Mouse (Mus musculus): ENCODE measurements at regions not wholly inside any gene's neighbourhood (a gene's known extent, or its start where the extent isn't known, plus 50 kb on each side); places are given as distances from the start of the nearest gene placed in this dataset.

- TF ChIP-seq CTCF (IDR thresholded peaks at IDR 0.05) (no peak), POLR2A (IDR thresholded peaks at IDR 0.05; ENCODE audit: insufficient read depth, low read depth, low read length) (no peak), EP300 (IDR thresholded peaks at IDR 0.05; ENCODE audit: insufficient read depth, low read depth, low read length) (no peak)
These were observed 250.2 kb upstream of the Kcnh7 start for GRCm38 (mm10) chr2:63434327-63434726.

Measured in heart, adult 2 months (tissue).